Mouse (Mus musculus) retina, postnatal 7 days (tissue): ENCODE measurements around the gene Sash1.

Experiments
- DNase-seq: peaks from one replicate; pipeline ENCODE4 v3.0.0-alpha.2; 2012; ENCODE audit warnings: low read depth, low spot score

The Sash1 gene

DNA sequence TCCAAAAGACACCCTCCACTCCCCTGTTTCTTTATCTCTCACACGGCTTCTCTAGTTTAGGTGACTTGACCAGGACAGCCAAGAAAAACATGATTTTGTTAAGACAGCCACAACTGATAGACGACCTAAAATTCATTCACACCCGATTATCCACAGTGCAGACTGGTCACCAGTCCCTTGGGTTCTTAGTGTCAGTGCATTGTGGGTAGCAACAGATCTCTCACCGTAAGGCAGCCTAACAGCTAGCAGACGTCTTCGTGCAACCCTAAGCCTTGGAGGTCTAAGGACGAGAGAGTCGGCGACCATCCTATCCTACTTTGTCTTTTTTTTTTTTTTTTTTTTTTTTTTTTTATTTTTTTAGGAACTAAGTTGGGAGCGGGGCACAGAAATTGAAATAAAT, 34.2 kb downstream of the Sash1 start:
- DNase-seq = no peak

DNA sequence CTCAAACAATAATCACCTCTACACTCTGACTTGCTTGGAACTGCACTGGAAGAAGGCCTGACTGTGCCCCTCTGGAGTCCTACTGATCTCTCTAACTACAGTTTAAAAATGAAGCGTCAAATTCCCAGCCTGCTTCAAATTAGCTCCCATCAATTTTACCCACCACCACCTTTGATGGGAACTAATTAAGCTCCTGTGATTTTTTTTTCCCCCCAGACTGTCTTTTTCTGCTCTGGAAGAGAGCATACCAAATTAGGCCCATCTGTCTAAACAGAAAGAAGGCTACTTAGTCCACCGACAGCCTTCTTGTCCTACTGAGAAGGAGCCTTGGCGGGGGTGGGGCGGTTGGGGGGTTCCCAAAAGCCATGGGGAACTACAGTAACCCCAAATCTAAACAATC, 37.9 kb downstream of the Sash1 start:
- DNase-seq = no peak

DNA sequence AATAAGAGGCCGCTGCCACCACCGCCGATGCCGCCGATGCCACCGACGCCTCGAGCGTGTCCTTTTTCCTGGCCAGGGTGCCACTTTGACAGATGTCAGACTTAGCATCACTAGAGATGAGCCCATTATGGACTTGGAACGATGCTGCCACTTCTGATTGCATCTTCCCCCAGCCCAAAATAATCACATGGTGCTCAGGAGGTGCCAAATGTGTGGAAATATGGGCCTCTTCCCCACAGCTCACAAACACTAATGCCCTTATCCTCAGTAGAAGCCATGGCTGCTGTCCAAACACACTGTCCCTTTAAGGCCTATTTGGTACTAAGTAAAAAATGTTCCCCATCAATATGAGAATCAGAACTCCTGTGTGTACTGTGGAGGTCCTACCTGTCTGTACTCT, 39.6 kb downstream of the Sash1 start:
- no peak for DNase-seq

DNA sequence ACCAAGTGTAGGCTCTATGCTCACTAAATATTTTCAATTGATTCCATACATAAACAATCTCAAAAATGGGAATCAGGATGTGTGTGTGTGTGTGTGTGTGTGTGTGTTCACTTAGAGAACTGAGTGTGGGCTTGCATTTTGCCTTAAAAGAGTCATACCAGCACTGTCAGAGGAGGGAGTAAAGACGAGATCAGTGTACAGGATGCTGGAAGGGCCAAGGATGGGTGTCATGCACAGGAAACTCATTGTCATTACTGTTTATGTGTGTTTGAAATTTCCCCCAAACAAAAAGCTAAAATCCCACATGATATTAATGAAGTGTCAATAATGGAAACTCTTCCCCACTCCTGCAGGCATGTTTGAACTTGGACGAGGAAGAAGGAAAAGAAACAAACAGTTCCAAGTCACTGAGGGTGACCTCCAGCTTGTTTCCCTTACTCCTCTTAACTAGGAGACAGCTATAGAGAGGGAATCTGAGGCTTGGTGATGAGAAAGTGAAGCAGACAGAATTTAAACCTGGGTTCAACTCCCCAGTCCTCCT, 40.6 kb downstream of the Sash1 start:
- no peak for DNase-seq

DNA sequence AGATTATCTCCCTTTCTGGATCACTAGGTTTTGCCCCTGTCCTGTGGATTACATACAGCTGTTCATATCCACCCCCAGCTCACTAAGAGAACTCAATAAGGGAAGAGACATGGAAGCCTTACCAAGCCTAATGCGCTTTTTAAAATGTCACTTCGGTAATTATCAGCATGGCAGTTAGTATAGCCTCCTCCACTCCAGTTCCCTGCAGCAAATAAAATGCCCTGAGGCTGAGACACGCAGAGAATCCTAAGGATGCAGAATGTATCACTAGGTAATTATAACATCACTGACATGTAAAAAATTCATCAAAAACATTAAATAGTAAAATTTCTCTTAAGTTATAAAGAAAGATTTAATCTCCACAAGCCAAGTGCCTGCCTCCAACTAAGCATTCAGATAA, 45.9 kb downstream of the Sash1 start:
- no peak for DNase-seq

DNA sequence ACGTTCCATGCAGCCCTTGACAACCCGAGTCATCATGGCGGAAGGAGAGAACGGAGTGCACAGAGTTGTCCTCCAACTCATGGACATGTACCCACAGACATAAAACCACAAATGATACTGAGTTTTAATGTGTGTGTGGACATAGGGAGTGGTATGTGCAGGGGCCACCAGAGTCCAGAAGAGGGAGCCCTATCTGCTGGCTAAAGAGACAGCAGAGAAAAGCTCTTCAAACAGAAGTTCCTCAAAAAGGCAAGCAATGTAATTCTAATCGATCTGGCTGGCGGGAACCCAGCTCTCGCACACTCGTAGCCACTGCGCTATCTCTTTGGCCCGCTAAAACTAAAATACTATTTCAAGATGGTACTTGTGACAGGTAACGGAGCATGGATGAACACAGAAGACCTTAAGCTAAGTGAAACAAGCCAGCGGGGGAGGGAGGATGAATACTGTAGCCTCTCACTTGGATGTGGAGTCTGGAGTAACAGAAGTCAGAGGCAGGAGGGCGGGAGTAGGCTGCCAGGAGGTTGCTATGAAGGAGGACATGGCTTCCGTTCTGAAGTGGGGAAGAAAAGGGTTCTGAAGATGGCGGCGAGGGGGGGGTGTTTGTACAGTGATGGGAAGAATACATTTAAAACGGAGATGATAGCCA, 51.9 kb downstream of the Sash1 start:
- no peak for DNase-seq

DNA sequence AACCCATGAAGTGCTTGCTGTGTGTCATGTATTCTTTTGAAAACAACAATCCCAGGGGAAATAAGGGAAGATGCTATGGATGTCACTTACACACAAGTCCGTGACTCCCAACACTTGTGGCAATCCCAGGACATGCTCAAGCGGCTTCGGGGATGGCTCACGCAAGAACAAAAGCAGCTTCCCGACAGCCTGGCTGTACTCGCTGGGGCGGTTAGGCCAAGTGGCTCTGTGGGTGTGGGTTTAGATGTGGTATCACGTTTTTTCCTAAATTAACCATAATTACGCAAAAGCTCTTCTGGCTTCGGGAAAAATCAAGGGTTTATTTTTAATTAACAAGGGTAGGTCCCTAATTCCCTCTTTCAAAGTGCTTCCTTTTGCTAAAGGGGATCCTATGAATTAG, 59.6 kb downstream of the Sash1 start:
- no peak for DNase-seq

DNA sequence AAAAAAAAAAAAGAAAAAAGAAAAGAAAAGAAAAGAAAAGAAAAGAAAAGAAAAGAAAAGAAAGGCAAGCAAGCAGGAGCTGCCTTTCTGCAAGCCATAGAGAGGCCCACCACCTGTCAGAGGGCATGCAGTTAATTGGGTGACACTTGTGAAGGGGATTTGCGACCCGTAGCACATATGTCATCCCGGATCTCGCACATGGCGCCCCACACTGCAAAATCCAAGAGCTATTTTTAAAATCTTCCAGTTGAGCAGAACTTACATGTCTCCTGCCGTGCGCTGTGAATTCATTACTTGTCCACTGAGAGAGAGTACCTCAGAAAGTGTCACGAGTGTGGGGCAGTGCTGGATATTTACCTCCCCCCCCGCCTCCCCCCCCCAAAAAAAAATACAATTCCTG, 60.0 kb downstream of the Sash1 start:
- no peak for DNase-seq

DNA sequence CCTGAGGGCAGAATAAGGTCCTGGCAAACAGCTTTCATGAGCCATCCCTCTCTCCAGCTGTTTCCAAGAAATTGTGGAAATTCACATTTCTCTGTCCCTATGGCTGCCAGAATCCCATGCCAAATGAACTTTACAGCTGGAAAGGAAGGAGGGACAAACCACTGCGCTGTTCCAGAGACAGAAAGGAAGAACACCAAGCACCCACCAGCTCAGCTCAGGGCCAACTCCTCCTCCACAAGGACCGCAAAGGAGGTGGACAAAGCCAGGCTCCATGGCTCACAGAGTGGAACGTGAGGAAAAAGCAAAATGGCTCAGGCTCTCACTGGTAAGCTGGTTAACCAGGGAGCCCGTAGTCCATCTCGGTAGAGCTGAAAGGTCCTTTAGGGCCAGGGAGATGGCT, 67.8 kb downstream of the Sash1 start:
- DNase-seq = no peak

DNA sequence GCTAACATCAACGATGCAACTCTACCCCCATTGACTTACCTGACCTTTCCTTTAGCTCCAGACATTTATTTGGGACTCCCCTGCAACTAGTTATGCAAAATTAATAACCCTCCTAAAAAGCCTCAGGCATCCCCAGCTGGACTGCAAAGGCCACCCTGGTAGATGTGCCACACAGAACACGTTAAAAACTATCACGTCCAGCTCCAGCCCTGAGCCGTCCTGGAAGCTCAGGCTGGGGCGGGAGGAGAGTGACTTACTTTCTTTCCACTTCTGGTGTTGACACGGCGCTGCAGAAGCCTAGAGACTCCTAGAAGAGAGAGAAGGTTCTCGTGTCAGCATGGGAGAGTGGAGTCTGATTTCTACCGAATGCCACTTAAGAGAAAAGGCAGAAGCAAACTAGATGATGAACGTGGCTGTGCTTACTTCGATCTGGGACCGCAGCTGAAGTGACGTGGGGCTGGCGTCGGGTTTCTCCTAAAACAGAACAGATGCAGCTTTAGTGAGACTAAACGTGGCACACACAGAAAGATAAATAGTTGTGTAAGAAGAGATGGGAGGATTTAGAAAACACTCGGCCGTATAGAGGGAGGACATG, 71.8 kb downstream of the Sash1 start:
- no peak for DNase-seq

DNA sequence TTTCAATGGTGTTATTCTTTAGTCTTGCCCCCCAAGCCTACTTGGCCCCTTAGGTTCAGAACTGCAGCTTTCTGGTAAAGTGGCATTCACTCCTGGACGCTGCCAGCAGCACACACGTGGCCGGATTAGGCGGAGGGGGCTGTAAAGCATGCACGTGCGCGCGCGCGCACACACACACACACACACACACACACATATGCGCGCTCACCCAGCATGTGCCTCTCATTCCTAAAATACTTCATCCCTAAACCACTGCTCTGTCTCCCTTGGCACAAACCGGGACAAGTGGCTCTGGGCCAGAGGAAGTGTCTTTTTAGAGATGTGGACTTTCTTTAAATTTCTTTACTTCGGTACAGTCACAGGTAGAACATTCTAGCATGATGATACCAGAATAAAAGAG, 72.6 kb downstream of the Sash1 start:
- DNase-seq = no peak

DNA sequence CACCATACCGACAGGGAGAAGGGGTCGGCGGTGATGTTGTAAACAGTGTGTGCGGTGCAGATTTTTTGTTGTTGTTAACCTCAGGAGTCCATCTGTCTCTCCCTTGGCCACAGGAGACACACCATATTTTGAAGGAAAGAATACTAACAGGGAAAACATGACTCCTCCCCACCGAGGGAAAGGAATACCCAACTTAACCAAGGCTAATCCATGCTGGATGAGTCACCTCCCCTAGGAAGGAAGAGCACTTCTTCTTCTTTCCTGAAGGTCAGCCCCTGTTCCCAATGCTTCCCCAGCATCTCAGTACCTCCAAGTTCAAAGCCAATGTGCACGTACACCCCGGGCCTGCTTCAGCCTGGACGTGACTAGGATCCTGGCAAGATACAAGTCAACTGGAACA, 73.1 kb downstream of the Sash1 start:
- no peak for DNase-seq

DNA sequence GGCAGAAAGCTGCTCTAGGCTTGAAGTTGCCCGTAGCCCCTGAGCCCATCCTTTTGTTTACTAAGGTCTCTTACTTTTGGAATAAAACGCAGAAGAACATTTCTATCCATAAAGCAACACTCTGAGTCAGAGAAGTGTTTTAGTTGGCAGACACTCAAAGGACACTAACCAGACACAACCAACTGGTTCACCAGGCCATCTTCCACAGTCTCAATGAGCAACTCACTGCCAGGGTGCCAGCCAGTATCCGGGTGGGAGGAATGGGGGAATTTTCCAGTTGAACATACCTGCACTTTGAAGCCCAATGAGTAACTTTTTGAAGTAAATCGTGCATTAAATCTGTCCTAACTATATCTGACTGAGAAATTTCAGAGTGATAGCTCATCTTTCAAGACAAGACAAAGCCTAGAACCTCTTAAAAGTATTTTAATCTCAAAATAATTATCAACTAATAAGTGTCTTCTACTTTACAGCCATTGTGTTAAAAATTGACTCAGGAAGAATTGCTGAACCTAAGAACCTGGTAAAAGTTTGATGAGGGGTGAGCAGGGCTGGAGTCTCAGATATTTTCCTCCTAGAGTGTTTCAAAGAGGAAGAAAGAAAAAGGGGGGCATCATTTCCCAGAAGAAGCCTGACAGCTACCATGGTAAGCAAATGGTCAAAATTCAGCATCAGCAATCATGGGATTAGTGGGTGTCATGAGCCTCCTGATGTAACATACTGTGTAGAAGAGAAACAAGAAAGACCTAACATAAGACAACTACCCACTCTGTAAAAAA, 74.4 kb downstream of the Sash1 start:
- DNase-seq = no peak

DNA sequence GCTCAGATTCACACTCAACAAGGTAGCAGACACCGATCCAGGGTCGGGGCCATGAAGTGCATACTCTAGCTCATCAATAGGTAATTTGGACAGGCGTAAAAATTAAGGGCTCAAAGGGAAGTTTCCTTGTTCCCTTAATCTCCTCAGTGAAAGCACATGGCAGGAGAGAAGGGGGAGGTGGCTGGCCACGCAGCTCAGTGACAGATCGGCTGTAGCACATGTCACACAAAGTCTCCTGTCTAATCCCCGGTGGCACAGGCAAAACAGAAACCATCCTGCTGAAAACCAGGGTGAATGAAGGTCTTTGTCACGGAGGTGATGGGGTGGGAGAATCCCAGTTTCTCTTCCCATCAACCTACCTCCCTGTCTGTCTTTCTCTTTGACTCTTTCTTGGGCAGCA, 75.4 kb downstream of the Sash1 start:
- no peak for DNase-seq

DNA sequence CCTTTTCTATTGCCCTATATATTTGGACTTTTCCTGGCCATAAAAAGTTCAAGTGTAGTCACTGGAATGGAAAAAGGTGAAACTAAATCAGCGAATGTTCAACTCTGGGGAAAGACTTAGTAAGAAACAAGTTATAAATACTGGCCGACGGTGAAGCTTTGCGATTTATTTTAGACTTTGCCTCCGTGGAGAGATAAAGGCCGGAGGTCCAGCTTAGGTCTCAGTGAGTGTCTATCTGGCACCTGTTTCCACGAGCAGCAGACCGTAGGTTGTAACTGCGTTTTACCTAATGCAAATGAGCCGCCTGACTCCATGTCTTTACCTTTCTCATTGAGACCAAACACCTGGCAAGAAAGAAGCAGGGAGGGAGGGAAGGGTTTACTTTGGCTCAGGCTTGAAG, 77.5 kb downstream of the Sash1 start:
- no peak for DNase-seq

DNA sequence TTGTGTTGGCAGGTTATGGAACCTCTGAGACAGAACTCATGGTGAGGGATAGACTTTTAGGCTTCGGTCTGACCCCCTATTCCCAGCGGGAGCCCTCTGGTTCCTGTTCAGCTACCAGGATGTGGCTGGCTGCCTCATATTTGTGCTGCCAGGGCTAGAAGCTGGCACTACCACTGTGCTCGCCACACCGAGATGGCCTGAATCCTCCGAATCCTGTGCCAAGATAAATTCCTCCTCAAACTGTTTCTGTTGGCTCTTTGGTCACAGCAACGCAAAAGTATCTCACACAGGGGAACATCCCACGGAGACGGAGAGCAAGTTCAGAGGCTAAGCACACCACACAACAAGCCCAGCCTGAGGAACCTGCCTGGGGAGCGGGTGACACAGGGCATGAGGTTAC, 78.3 kb downstream of the Sash1 start:
- no peak for DNase-seq

DNA sequence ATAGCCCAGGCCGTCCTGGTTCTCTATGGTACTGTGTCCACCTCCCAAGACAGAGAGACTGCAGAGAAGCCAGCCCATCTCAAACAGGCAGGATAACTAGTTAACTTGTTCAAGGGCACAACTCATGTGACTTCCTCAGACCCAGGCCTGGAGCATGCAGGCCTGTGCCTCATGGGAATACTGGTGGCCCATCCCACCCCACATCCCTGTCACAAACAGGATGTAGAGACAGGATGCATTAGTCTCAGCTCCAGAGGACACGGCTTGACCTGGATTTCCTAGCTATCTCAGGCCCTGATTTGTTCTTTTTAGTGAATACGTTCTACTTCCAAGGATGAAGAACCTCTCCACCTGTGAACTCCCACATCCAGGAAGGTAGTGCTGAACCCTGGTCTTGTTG, 80.5 kb downstream of the Sash1 start:
- no peak for DNase-seq

DNA sequence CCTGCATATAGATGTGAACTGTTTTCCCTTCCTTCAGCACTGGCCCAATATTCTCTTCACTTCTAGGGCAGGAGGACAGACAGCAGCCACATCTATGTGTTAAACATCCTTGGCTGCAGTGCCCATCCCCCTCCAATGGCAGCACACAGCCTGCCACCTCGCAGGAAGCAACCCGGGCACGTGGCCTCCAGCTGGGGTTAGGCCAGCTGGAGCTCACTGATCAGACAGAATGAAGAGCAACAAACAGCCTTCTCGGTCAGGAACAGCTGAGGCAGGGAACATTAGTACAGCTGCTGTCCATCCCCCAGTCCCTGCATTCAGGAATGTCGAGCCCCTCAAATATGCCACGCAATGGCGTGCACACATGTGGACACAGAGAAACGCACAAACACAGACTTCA, 81.6 kb downstream of the Sash1 start:
- no peak for DNase-seq

DNA sequence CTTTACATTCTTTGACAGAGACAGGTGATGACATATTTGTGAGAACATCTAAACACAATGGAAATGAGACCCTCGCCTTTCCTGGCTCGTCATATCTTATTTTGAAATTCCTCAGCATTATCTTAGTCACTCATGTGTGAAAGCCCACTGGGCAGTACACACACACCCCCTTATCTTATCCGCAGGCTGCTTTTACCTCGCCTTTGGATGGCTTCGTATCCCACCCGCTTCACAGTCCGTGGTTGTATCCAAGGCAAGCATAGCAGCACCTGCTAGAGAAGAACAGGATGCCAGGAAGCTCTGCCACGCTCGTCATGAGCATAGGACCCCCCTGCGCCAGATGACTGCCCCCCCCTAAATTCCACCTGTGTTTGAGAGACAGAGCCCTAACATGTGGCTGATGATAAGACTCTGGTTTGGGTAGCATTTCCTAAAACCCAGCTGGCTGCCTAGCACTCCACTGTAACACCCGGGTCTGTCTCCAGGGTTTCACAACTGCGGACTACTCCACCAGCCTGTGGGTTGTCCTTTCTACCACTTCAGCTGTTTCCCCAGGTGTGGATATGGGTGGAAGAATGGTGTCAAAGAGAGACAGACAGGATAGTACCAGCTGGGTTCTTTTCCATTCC, 84.0 kb downstream of the Sash1 start:
- DNase-seq = no peak

DNA sequence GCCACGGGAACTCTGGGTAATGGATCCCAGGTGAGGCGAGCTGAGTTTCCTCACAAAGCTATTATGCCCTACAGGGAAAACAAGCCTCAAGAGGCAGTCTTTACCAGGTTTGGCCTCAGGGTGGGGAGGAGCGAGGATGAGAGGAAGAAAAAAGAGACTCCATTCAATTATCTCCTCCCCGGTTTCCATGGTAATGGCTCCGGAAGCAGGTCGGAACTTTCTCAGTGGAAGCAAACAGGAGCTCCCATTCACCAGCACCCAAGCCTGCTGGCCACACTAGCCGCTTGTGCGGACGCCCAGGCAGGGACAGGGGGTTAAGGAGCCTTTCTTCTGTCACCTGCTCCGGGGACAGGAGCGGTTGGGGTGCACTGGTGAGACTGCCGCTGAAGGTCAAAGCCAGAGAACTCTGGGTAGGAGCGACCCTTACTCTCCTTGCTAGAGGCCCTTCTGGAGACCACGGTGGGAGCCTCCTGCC, 84.7 kb downstream of the Sash1 start:
- DNase-seq = no peak

DNA sequence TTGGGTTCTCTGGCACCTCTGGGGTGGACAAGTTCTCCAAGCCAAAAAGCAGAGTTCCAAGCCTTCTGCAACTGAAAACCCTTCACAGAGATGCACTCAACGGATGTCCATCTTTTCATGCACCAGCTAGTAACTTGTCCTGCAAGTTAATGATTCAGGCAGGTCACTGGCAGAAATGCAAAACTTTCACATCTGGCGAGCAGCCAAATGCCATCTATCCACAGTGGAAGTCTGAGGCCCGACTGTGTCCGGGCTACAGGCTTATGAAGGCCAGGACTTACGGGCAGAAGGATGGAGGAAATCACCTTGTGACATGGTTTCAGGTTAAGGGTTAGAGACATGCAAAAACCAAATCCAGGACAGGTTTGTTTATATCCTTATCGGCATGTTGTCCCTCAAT, 88.0 kb downstream of the Sash1 start:
- no peak for DNase-seq

DNA sequence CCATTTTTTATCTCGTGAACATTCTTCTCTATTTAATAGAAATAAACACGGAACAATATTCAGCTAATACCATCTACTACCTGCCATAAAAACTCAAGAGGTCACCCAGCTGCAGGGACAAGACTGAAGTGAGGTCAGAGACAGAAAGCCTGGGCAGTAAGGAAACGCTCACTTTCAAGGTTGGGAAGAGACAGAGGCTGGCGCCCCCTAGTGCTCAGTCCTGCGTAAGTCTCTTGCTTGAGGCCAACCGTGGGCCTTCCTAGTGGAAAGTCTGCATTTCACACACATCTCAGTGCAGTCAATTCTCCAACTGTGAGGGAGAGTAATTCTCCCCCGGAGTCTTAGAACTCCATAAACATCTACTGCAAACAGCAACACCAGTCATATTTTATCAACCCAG, 90.5 kb downstream of the Sash1 start:
- DNase-seq = peak; percentile 36
